Mouse (Mus musculus) embryonic facial prominence, embryonic 11.5 days (tissue): ENCODE measurements around the gene Slc12a8. TPM values are rescaled to one million over a fixed set of nuclear protein-coding genes. Genes with fewer than 3 reads are reported as not detected.

ENCODE experiments used
- ATAC-seq: fragments of 200-750 bp; cut with Nextera tagmentation; replicated peaks from 2 replicates; pipeline ENCODE4 v1.8.0; 2017; ENCODE audit warnings: low read depth; ENCODE audit not compliant: insufficient number of reproducible peaks, low FRiP score, low TSS enrichment
- DNase-seq: peaks from one replicate; pipeline ENCODE4 v3.0.0-alpha.2; 2015; ENCODE audit warnings: low spot score
- H3K27ac ChIP-seq: fragments of 300-500 bp; sonication (generic); replicated peaks from 2 replicates; pipeline ENCODE4 v1.5.1; 2014; ENCODE audit warnings: mild to moderate bottlenecking, low read depth, low read length, control low read depth
- H3K27me3 ChIP-seq: fragments of 300-500 bp; sonication (generic); 2 replicates; pipeline ENCODE4 v1.6.1; 2014; ENCODE audit warnings: mild to moderate bottlenecking, low read length, moderate library complexity, mixed read lengths; ENCODE audit not compliant: control insufficient read depth, insufficient read depth
- H3K36me3 ChIP-seq: fragments of 300-500 bp; sonication (generic); replicated peaks from 2 replicates; pipeline ENCODE4 v1.6.1; 2014; ENCODE audit warnings: low read depth, mild to moderate bottlenecking, low read length, moderate library complexity, mixed read lengths; ENCODE audit not compliant: control insufficient read depth, insufficient read depth
- H3K4me1 ChIP-seq: fragments of 300-500 bp; sonication (generic); 2 replicates; pipeline ENCODE4 v1.6.1; 2014; ENCODE audit warnings: low read length, mixed read lengths; ENCODE audit not compliant: control insufficient read depth, insufficient read depth
- H3K4me2 ChIP-seq: fragments of 300-500 bp; sonication (generic); 2 replicates; pipeline ENCODE4 v1.6.1; 2014; ENCODE audit warnings: low read depth, mild to moderate bottlenecking, control low read depth, low read length, moderate library complexity
- H3K4me3 ChIP-seq: fragments of 300-500 bp; sonication (generic); 2 replicates; pipeline ENCODE4 v1.5.1; 2014; ENCODE audit warnings: low read depth, low read length, control low read depth
- H3K9ac ChIP-seq: fragments of 300-500 bp; sonication (generic); replicated peaks from 2 replicates; pipeline ENCODE4 v1.6.1; 2014; ENCODE audit warnings: mild to moderate bottlenecking, control low read depth, low read length
- H3K9me3 ChIP-seq: fragments of 300-500 bp; sonication (generic); replicated peaks from 2 replicates; pipeline ENCODE4 v1.6.1; 2016; ENCODE audit warnings: mild to moderate bottlenecking, low read length, inconsistent platforms, mixed read lengths; ENCODE audit not compliant: control insufficient read depth
- WGBS: fragments of 180-500 bp; shearing (Covaris S2); extraction: QIAGEN DNeasy Blood & Tissue Kit; methylation state at CpG from one replicate; pipeline ENCODE4 v1.1.7; 2014; 5-methylcytosine and 5-hydroxymethylcytosine counted together
- polyA plus RNA-seq: library from polyadenylated mRNA; unstranded; fragments of >200 nt; fragmentation: Nextera tagmentation; extraction: Ambion mirVana; gene quantifications from 2 replicates; pipeline ENCODE4 v1.2.1, GENCODE M21; 2014

Slc12a8 gene
- polyA plus RNA-seq, 1 experiment from 2014 or later: 0.35 TPM

DNA sequence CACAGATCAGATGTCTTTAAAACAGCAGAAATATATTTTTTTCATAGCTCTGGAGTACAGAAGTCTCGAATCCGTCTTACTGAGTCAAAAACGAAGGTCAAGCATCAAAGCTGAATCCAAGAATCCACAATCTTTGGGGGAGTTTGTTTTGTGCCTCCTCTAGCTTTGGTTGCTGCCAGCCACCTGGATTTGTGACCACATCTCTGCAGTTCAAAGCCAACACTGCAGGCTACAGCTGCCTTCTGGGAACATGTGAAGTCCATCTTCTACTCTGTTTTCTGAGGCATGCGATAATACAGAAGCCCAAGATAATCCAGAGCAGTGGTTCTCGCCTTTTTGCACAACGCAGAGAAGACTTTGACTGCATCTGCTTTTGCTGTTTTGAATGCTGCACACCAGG, 149.1 kb downstream of the Slc12a8 start:
- no peaks in the 10 kb centered on the region for H3K27me3 ChIP-seq
- ATAC-seq: no peak
- H3K9ac ChIP-seq: no peak overlapping the region
- 89% methylated on average over 6 of the region's 6 CpGs for WGBS
- H3K27ac ChIP-seq: no peak overlapping the region
- no peak overlapping the region for H3K4me2 ChIP-seq
- no peak for DNase-seq
- no peaks in the 10 kb centered on the region for H3K9me3 ChIP-seq
- no peaks in the 10 kb centered on the region for H3K36me3 ChIP-seq
- no peak overlapping the region for H3K4me3 ChIP-seq
- no peaks in the 10 kb centered on the region for H3K4me1 ChIP-seq

DNA sequence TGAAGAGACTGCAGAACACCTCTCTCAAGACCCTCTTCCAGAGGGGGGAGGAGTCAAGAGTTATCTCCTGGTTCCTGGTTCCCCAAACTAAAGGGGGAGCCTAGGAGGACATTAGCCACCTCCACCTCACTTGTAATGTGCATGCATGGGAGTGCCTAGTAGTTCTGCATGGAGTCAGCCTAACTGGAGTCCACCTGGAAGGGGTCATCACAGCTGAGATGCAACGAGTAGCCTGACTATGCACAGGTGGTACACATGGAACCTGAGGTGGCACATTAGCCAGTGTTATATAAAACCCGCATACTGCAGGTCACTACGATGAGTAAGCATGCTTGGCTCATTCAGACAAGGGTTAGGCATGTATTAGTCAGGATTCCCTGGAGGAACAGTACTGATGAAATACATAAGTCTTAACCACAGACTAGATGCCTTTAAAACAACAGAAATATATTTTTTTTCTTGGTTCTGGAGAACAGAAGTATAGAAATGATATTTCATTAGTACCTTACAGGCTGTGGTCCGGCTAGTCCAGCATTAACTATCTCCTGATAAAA, 149.9 kb downstream of the Slc12a8 start:
- Histone ChIP-seq H3K27me3 (no peaks in the 10 kb centered on the region), H3K4me1 (no peaks in the 10 kb centered on the region), H3K4me3 (no peak overlapping the region), H3K9ac (no peak overlapping the region), H3K9me3 (no peaks in the 10 kb centered on the region), H3K36me3 (no peaks in the 10 kb centered on the region), H3K27ac (no peak overlapping the region), H3K4me2 (no peak overlapping the region)
- DNase-seq (no peak), ATAC-seq (no peak)
- WGBS: 92% methylated on average over 4 of the region's 4 CpGs

DNA sequence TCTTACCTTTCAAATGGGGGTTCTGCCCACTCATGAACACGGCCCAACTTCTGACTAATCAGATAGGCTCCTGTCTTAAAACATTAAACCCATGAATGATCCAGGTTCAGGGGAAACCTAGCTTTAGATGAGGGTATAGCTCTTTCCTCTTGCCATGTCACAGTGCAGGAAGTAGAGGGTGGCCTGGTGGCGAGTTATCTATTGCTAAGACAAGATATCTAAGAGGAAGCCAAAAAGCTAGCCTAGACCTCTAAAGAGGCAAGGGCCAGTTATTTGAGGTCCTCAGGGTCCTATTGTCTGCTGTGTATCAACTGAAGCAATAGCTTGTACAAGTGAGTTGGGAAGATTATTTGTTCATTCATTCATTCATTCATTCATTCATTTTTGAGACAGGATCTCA, 151.3 kb downstream of the Slc12a8 start:
- Histone ChIP-seq H3K9me3 (no peaks in the 10 kb centered on the region), H3K9ac (no peak overlapping the region), H3K36me3 (no peaks in the 10 kb centered on the region), H3K4me1 (no peaks in the 10 kb centered on the region), H3K4me2 (no peak overlapping the region), H3K27ac (no peak overlapping the region), H3K4me3 (no peak overlapping the region), H3K27me3 (no peaks in the 10 kb centered on the region)
- DNase-seq (no peak), ATAC-seq (no peak)
- WGBS: 82% methylated on average over 2 of the region's 2 CpGs

- WGBS: 93% methylated on average over 1 of the region's 1 CpGs
- no peaks in the 10 kb centered on the region for H3K9me3 ChIP-seq
- H3K4me2 ChIP-seq: no peak overlapping the region
- no peaks in the 10 kb centered on the region for H3K27me3 ChIP-seq
- H3K4me1 ChIP-seq: no peaks in the 10 kb centered on the region
- no peaks in the 10 kb centered on the region for H3K36me3 ChIP-seq
- H3K27ac ChIP-seq: no peak overlapping the region
- DNase-seq (no peak), ATAC-seq (no peak)
- no peak overlapping the region for H3K4me3 ChIP-seq
- no peak overlapping the region for H3K9ac ChIP-seq
Measured at GRCm38 (mm10) chr16:33669072-33669471, 151.9 kb downstream of the Slc12a8 start.

DNA sequence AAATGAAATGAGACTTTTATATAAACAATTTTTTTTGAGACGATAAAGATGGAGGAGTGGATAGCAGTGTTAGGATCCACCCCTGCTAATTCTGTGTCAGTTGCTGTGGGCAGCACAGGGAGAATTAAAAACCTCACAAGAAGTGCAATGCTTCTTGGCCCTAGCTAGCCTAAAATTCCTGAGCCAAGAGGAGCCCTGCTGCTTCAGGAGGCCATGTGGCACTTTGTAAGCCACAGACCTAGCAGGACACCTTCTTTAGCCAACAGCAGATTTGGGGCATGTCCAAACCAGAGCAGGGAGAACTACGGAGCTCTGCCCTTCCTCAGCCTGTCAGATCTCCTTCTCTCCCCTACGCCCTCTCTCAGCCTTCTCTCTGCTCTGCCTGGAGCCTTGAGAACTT, 153.2 kb downstream of the Slc12a8 start:
- Histone ChIP-seq H3K9me3 (no peaks in the 10 kb centered on the region), H3K27me3 (no peaks in the 10 kb centered on the region), H3K36me3 (no peaks in the 10 kb centered on the region), H3K9ac (no peak overlapping the region), H3K27ac (no peak overlapping the region), H3K4me1 (no peaks in the 10 kb centered on the region), H3K4me2 (no peak overlapping the region), H3K4me3 (no peak overlapping the region)
- no peak for DNase-seq
- no peak for ATAC-seq
- WGBS: 75% methylated on average over 3 of the region's 3 CpGs

GRCm38 (mm10) chr16:33670933-33671332, 153.8 kb downstream of the Slc12a8 start:
- no peaks in the 10 kb centered on the region for H3K27me3 ChIP-seq
- ATAC-seq (no peak), DNase-seq (no peak)
- no peaks in the 10 kb centered on the region for H3K9me3 ChIP-seq
- H3K4me1 ChIP-seq: no peaks in the 10 kb centered on the region
- H3K27ac ChIP-seq: no peak overlapping the region
- no peak overlapping the region for H3K4me3 ChIP-seq
- WGBS: 90% methylated on average over 2 of the region's 2 CpGs
- no peak overlapping the region for H3K9ac ChIP-seq
- H3K36me3 ChIP-seq: no peaks in the 10 kb centered on the region
- no peak overlapping the region for H3K4me2 ChIP-seq

GRCm38 (mm10) chr16:33672188-33672587, 155.1 kb downstream of the Slc12a8 start:
- 89% methylated on average over 4 of the region's 4 CpGs for WGBS
- H3K36me3 ChIP-seq: no peaks in the 10 kb centered on the region
- no peaks in the 10 kb centered on the region for H3K4me1 ChIP-seq
- H3K4me3 ChIP-seq: no peak overlapping the region
- DNase-seq (no peak), ATAC-seq (no peak)
- H3K9ac ChIP-seq: no peak overlapping the region
- H3K4me2 ChIP-seq: no peak overlapping the region
- H3K27me3 ChIP-seq: no peaks in the 10 kb centered on the region
- H3K27ac ChIP-seq: no peak overlapping the region
- no peaks in the 10 kb centered on the region for H3K9me3 ChIP-seq

GRCm38 (mm10) chr16:33672643-33673042, 155.5 kb downstream of the Slc12a8 start:
- 91% methylated on average over 4 of the region's 4 CpGs for WGBS
- Histone ChIP-seq H3K4me3 (no peak overlapping the region), H3K4me2 (no peak overlapping the region), H3K27me3 (no peaks in the 10 kb centered on the region), H3K4me1 (no peaks in the 10 kb centered on the region), H3K36me3 (no peaks in the 10 kb centered on the region), H3K9me3 (no peaks in the 10 kb centered on the region), H3K27ac (no peak overlapping the region), H3K9ac (no peak overlapping the region)
- ATAC-seq (no peak), DNase-seq (no peak)
